Mouse (Mus musculus) intestine, postnatal 0 days (tissue): ENCODE measurements at regions not wholly inside any gene's neighbourhood (a gene's known extent, or its start where the extent isn't known, plus 50 kb on each side); places are given as distances from the start of the nearest gene placed in this dataset.

ENCODE experiments used
- ATAC-seq: fragments of 200-750 bp; cut with Nextera tagmentation; 2 replicates; pipeline ENCODE4 v1.8.0; 2017; ENCODE audit warnings: mild to moderate bottlenecking, moderate TSS enrichment, moderate library complexity
- H3K27ac ChIP-seq: fragments of 300-500 bp; sonication (generic); 2 replicates; pipeline ENCODE4 v1.5.1; 2014; ENCODE audit warnings: mild to moderate bottlenecking, low read depth, low read length, moderate library complexity
- H3K27me3 ChIP-seq: fragments of 300-500 bp; sonication (generic); replicated peaks from 2 replicates; pipeline ENCODE4 v1.6.1; 2014; ENCODE audit warnings: low read length, mixed read lengths; ENCODE audit not compliant: control insufficient read depth, insufficient read depth
- H3K36me3 ChIP-seq: fragments of 300-500 bp; sonication (generic); 2 replicates; pipeline ENCODE4 v1.6.1; 2014; ENCODE audit warnings: mild to moderate bottlenecking, moderate library complexity; ENCODE audit not compliant: control insufficient read depth, insufficient read depth
- H3K4me1 ChIP-seq: fragments of 300-500 bp; sonication (generic); replicated peaks from 2 replicates; pipeline ENCODE4 v1.6.1; 2014; ENCODE audit warnings: antibody characterized with exemption, low read length, mixed read lengths; ENCODE audit not compliant: control insufficient read depth, insufficient read depth
- H3K4me2 ChIP-seq: fragments of 300-500 bp; sonication (generic); replicated peaks from 2 replicates; pipeline ENCODE4 v1.6.1; 2014; ENCODE audit warnings: low read depth, mild to moderate bottlenecking, moderate library complexity
- H3K4me3 ChIP-seq: fragments of 300-500 bp; sonication (generic); 2 replicates; pipeline ENCODE4 v1.5.1; 2014; ENCODE audit warnings: low read depth, low read length
- H3K9ac ChIP-seq: fragments of 300-500 bp; sonication (generic); 2 replicates; pipeline ENCODE4 v1.6.1; 2014; ENCODE audit warnings: mild to moderate bottlenecking, low read depth, low read length
- H3K9me3 ChIP-seq: fragments of 300-500 bp; sonication (generic); 2 replicates; pipeline ENCODE4 v1.6.1; 2016; ENCODE audit warnings: mixed run types; ENCODE audit not compliant: control insufficient read depth
- CTCF ChIP-seq: sonication (generic); IDR thresholded peaks from 2 replicates; pipeline ENCODE4 v1.5.1; 2016; ENCODE audit warnings: low read depth, mild to moderate bottlenecking, control low read depth, antibody characterized with exemption, moderate library complexity
- WGBS: fragments of 180-500 bp; shearing (Covaris S2); extraction: QIAGEN DNeasy Blood & Tissue Kit; methylation state at CpG from one replicate; pipeline ENCODE4 v1.1.7; 2014; 5-methylcytosine and 5-hydroxymethylcytosine counted together

DNA sequence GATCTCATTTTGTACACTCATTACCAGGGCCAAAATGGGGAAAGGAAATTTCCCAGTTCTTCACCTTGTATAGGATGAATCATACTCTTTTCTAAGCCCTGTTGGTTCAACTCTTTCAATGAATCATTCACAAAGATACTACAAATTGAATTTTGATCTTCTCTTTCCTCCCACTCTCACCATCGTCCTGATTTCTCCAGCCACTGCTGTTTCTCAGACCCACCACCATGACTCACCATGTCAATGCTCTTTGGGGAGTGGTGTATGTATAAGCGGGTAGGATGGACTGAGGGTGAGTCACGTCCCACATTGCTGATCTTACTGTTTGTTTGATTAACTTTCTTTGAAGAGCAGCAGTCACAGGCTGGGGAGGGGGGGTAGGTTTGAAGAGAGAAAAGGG is 412.3 kb upstream of the Gm10131 start:
- WGBS = 52% methylated on average over 3 of the region's 3 CpGs
- Histone ChIP-seq H3K9me3 (no peaks in the 10 kb centered on the region), H3K36me3 (no peaks in the 10 kb centered on the region), H3K9ac (no peak overlapping the region), H3K4me1 (no peaks in the 10 kb centered on the region), H3K4me3 (no peak overlapping the region), H3K4me2 (no peak overlapping the region), H3K27me3 (no peaks in the 10 kb centered on the region), H3K27ac (no peak overlapping the region)
- no peak for TF ChIP-seq CTCF
- no peak for ATAC-seq

GRCm38 (mm10) chr8:34521316-34521715 is 409.8 kb upstream of the Gm10131 start:
- TF ChIP-seq CTCF = no peak
- no peak overlapping the region for H3K4me2 ChIP-seq
- H3K9ac ChIP-seq = no peak overlapping the region
- H3K36me3 ChIP-seq = no peaks in the 10 kb centered on the region
- no peak overlapping the region for H3K27ac ChIP-seq
- no peak overlapping the region for H3K4me3 ChIP-seq
- ATAC-seq = no peak
- H3K4me1 ChIP-seq = no peaks in the 10 kb centered on the region
- WGBS = 86% methylated on average over 7 of the region's 7 CpGs
- no peaks in the 10 kb centered on the region for H3K27me3 ChIP-seq
- H3K9me3 ChIP-seq = no peaks in the 10 kb centered on the region

GRCm38 (mm10) chr8:34520664-34521063 is 409.1 kb upstream of the Gm10131 start:
- H3K4me3 ChIP-seq = no peak overlapping the region
- H3K9me3 ChIP-seq = no peaks in the 10 kb centered on the region
- H3K27me3 ChIP-seq = no peaks in the 10 kb centered on the region
- no peak for ATAC-seq
- H3K27ac ChIP-seq = no peak overlapping the region
- no peak overlapping the region for H3K4me2 ChIP-seq
- WGBS = 69% methylated on average over 4 of the region's 4 CpGs
- TF ChIP-seq CTCF = no peak
- H3K36me3 ChIP-seq = no peaks in the 10 kb centered on the region
- no peak overlapping the region for H3K9ac ChIP-seq
- H3K4me1 ChIP-seq = no peaks in the 10 kb centered on the region

DNA sequence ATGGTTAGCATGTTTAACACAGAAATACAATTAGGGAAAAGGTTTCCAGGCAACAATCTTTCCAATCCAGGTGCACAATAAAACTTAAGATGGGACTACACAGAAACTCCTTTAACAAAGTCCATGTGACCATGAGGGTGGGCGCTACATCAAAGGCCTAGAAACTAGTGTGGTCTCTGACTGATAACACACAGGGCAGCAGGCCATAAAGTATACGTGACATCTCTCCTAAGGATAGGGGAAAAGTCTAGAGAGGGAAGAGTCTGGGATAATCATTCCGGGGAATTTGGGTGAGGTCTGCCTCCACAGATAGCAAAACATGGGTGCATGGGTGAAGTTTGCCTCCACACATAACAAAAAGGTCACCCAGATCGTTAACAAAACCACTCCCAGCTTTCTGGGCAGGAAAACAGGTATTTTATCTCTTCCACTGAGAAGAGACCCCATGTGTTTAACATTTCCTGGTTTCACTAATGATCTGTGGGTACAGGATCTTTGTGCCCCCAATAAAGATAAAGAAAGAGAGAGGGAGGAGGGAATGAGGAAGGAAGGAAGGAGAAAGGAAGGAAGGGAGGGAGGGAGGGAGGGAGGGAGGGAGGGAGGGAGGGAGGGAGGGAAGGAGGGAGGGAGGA is 402.0 kb upstream of the Gm10131 start:
- Histone ChIP-seq H3K9ac (no peak overlapping the region), H3K4me2 (no peak overlapping the region), H3K27me3 (no peaks in the 10 kb centered on the region), H3K4me3 (no peak overlapping the region), H3K9me3 (no peaks in the 10 kb centered on the region), H3K27ac (no peak overlapping the region), H3K36me3 (no peaks in the 10 kb centered on the region), H3K4me1 (no peaks in the 10 kb centered on the region)
- 25% methylated on average over 4 of the region's 4 CpGs for WGBS
- ATAC-seq = peak; percentile 82
- no peak for TF ChIP-seq CTCF

DNA sequence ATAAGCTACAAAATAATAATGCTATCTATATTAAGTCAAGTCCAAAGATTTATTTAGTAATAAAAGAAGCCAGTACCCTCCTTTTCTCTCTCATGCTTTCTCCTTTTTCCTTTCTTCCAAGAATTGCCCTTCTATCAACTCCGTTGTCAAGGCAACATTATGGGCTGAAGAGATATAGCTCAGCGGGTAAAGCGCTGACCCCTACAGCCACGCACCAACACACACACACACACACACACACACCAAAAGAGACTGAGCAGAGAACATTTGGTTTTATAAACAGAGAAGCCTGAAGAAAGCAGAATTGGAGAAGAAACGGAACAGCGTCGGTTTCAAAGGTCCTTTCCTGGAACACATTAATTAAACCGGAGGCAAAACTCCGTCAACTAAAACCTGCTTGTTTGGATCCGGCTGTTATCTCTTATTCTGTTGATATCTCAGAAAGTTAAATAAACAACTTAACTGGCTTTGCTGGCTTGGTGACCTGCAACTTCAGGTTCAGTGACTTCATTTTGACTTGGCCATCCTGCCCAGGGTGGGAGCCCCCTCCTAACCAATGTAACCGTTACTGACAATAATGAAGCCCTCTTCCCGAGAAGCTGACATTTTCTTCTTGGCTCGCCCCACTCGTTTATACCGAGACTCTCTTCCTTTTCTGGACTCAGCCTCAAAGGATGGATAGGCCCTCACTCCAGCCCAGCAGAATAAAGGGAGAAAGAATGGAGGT is 394.5 kb upstream of the Gm10131 start:
- ATAC-seq = no peak
- 24% methylated on average over 15 of the region's 15 CpGs for WGBS
- H3K4me2 ChIP-seq = peak overlapping the region; percentile 18

GRCm38 (mm10) chr8:34505102-34505501 is 393.6 kb upstream of the Gm10131 start:
- Histone ChIP-seq H3K4me2 (no peak overlapping the region), H3K4me1 (no peaks in the 10 kb centered on the region), H3K27ac (no peak overlapping the region), H3K9me3 (no peaks in the 10 kb centered on the region), H3K4me3 (no peak overlapping the region), H3K27me3 (no peaks in the 10 kb centered on the region), H3K9ac (no peak overlapping the region), H3K36me3 (no peaks in the 10 kb centered on the region)
- ATAC-seq = no peak
- 74% methylated on average over 7 of the region's 7 CpGs for WGBS
- TF ChIP-seq CTCF = no peak

More for the DNA sequence above, 394.5 kb upstream of the Gm10131 start:
- Histone ChIP-seq H3K9ac (no peak overlapping the region), H3K4me1 (no peaks in the 10 kb centered on the region), H3K36me3 (no peaks in the 10 kb centered on the region), H3K4me3 (no peak overlapping the region), H3K27me3 (no peaks in the 10 kb centered on the region), H3K9me3 (no peaks in the 10 kb centered on the region), H3K27ac (no peak overlapping the region)
- TF ChIP-seq CTCF = no peak
